Comparison of ENCODE assay signal across 8 mouse cellular contexts in the genomic region with DNA sequence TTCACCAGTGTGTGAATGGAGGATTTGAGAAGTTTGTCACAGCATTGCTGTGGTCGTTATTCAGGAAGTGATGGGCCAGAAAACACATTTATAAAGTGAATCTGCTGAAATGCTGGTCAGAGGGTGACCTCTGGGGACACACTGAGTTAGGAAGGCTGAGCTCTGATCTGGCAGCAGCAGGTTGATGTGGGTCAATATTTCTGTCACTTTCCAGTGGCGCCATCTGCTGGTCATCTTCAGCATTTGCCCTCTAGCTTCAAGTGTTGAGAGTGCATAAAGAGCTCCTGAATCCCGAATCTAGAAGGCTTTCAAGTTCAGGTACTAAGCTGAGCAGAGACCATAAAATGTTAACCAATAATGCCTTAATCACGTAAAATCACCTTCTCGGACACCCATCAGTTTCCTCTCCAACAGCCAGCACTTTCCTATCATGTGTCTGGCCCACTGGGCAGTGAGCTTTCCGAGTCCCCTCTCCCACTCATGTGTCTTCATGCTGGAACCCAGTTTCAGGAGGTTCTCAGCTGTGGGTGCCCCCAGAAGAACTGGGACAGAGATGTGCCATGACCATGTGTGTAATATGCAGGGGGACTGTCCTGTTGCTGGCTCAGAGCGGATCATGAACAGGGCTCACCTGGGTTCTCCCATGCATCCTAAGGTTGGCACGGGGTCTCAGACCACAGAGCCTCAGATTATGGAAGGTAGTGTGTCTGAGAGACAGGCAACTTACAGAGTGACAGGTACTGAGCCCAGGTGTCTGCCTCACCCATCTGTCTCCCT.
DNase-seq lines count a peak whose midpoint lies in the region; ATAC-seq and TF ChIP-seq lines count a peak whose summit lies in the region.

No protein-coding gene starts in this region.

- H3K4me3 ChIP-seq in cortical plate, adult 2 months (ENCODE audit: insufficient read depth, low read length) = no peak overlapping the region
- H3K4me3 ChIP-seq in liver, postnatal 0 days (ENCODE audit: low read depth, low read length) = no peak overlapping the region

- H3K36me3 ChIP-seq in liver, postnatal 0 days (replicated peaks; ENCODE audit: insufficient read depth, low read length) = no peaks in the 10 kb centered on the region

- TF ChIP-seq EP300 in liver, postnatal 0 days (IDR thresholded peaks at IDR 0.05; ENCODE audit: low read depth) = no peak

- no peaks in the 10 kb centered on the region for H3K4me1 ChIP-seq in cortical plate, adult 2 months (ENCODE audit: control insufficient read depth, insufficient read depth, low read length)
- H3K4me1 ChIP-seq in liver, postnatal 0 days (ENCODE audit: insufficient read depth) = no peaks in the 10 kb centered on the region

- TF ChIP-seq POLR2A in cortical plate, adult 2 months (IDR thresholded peaks at IDR 0.05; ENCODE audit: extremely low read depth, insufficient read depth, low read length) = no peak

- no peak overlapping the region for H3K4me2 ChIP-seq in liver, postnatal 0 days (ENCODE audit: low read depth, low read length)

- ATAC-seq in CD4-positive, CD25-positive, alpha-beta regulatory T cell, adult 4 months = peak; percentile 82
- peak; percentile 48; the same call in 1 of the 2 replicates for ATAC-seq in liver, postnatal 0 days

- H3K27ac ChIP-seq in cortical plate, adult 2 months (ENCODE audit: insufficient read depth, low read length) = no peak overlapping the region
- H3K27ac ChIP-seq in liver, postnatal 0 days (ENCODE audit: low read depth) = no peak overlapping the region

- WGBS in liver, postnatal 0 days (ENCODE audit: insufficient replicate concordance) = 48% methylated on average over 8 of the region's 8 CpGs

- no peaks in the 10 kb centered on the region for H3K27me3 ChIP-seq in liver, postnatal 0 days (ENCODE audit: insufficient read depth, low read length)

- TF ChIP-seq CTCF in cortical plate, adult 2 months (IDR thresholded peaks at IDR 0.05; ENCODE audit: extremely low read depth, insufficient read depth, low read length) = peak; percentile 85
- TF ChIP-seq CTCF in liver, postnatal 0 days (IDR thresholded peaks at IDR 0.05; ENCODE audit: low read depth) = peak; percentile 92

- no peak overlapping the region for H3K9ac ChIP-seq in liver, postnatal 0 days (replicated peaks)

- H3K9me3 ChIP-seq in liver, postnatal 0 days (ENCODE audit: low read length) = no peaks in the 10 kb centered on the region

- peak; percentile 78 for DNase-seq in ZHBTc4 (ENCODE audit: low read depth, low spot score)
- peak; percentile 38 to 68 for DNase-seq in gastrocnemius, postnatal 4 days (ENCODE audit: low spot score in 2 of 2)
- peak; percentile 81 for DNase-seq in kidney, postnatal 14 days
- DNase-seq in liver, postnatal 0 days = peak; percentile 85
- peak; percentile 40 for DNase-seq in retina, adult 2 months (ENCODE audit: low read depth, low spot score)
- peak; percentile 62 to 72 for DNase-seq in thymus, postnatal 36 days
